Mouse (Mus musculus) heart, postnatal 4 days (tissue): ENCODE data around the gene Klrb1f. TPM values are rescaled to one million over a fixed set of nuclear protein-coding genes. Genes with fewer than 3 reads are reported as not detected.

Experiments
- total RNA-seq, 2 experiments: library from RNA; stranded (reverse); gene quantifications; 2 replicates each; pipeline ENCODE4 v1.2.3; 2021

Klrb1f gene
- total RNA-seq, 2 experiments from 2014 or later, result not detected

Other genes with a start within 250 kb of the Klrb1f start
- not detected for gene Gm44511, start 219.6 kb upstream of the Klrb1f start, total RNA-seq
- gene Klrb1b, start 219.6 kb upstream of the Klrb1f start, total RNA-seq, result not detected
- not detected for gene Clec2i, start 158.3 kb upstream of the Klrb1f start, total RNA-seq
- under 1 TPM in 1 of 2 experiments, not detected in 1; 0.21 TPM for gene BC035044, start 154.8 kb upstream of the Klrb1f start, total RNA-seq
- 1 to 10 TPM in 1 of 2 experiments, under 1 TPM in 1; 0.63 to 1.5 TPM for gene Clec2g, start 111.5 kb upstream of the Klrb1f start, total RNA-seq
- gene Clec2e, start 55.0 kb downstream of the Klrb1f start, total RNA-seq, result not detected
- gene Clec2d, start 134.7 kb downstream of the Klrb1f start, total RNA-seq, result 10 to 100 TPM; 14.5 to 19.7 TPM
- not detected for gene Cd69, start 229.5 kb downstream of the Klrb1f start, total RNA-seq